Mouse (Mus musculus): ENCODE measurements around the gene Cercam. TPM values are rescaled to one million over a fixed set of nuclear protein-coding genes. Genes with fewer than 3 reads are reported as not detected.
A peak's percentile ranks its signal among the peaks of the same experiment; 100 is the strongest.
"Not testable (repeated sequence)": the region's sequence is repeated elsewhere in the genome, so short reads cannot be mapped to it uniquely, and the experiment has no call there.

Cercam gene
- polyA plus RNA-seq, 1 experiment from 2014 or later, result 20.1 TPM

GRCm38 (mm10) chr2:29889991-29890833 lies 21.2 kb downstream of the Cercam start:
- peaks cover 29% of the 10 kb centered on the region for H3K36me3 ChIP-seq (ENCODE audit: insufficient read depth, low read length)
- H3K4me2 ChIP-seq (replicated peaks; ENCODE audit: low read depth, low read length), result peak overlapping the region; percentile 93
- H3K9ac ChIP-seq (replicated peaks; ENCODE audit: low read length), result peak overlapping the region; percentile 94
- no peaks in the 10 kb centered on the region for H3K9me3 ChIP-seq (ENCODE audit: low read length)
- ATAC-seq (ENCODE audit: low FRiP score, low TSS enrichment), result peak; percentile 95
- peaks cover 14% of the 10 kb centered on the region for H3K4me1 ChIP-seq (ENCODE audit: insufficient read depth, low read length)
- peak overlapping the region; percentile 94 for H3K27ac ChIP-seq (ENCODE audit: low read length)
- under 1% methylated on average over 59 of the region's 61 CpGs for WGBS
- H3K27me3 ChIP-seq (ENCODE audit: insufficient read depth, low read length), result no peaks in the 10 kb centered on the region
- H3K4me3 ChIP-seq (ENCODE audit: low read length), result peak overlapping the region; percentile 100

GRCm38 (mm10) chr2:29891773-29892172 lies 22.8 kb downstream of the Cercam start:
- WGBS, result 96% methylated on average over 6 of the region's 6 CpGs
- no peak overlapping the region for H3K4me3 ChIP-seq (ENCODE audit: low read length)
- peaks cover 41% of the 10 kb centered on the region for H3K36me3 ChIP-seq (ENCODE audit: insufficient read depth, low read length)
- H3K27me3 ChIP-seq (ENCODE audit: insufficient read depth, low read length), result no peaks in the 10 kb centered on the region
- no peak overlapping the region for H3K27ac ChIP-seq (ENCODE audit: low read length)
- ATAC-seq (ENCODE audit: low FRiP score, low TSS enrichment), result no peak
- no peak overlapping the region for H3K9ac ChIP-seq (replicated peaks; ENCODE audit: low read length)
- peaks cover 14% of the 10 kb centered on the region for H3K4me1 ChIP-seq (ENCODE audit: insufficient read depth, low read length)
- H3K9me3 ChIP-seq (ENCODE audit: low read length), result no peaks in the 10 kb centered on the region
- no peak overlapping the region for H3K4me2 ChIP-seq (replicated peaks; ENCODE audit: low read depth, low read length)

GRCm38 (mm10) chr2:29896071-29896470 lies 27.1 kb downstream of the Cercam start:
- Histone ChIP-seq H3K9me3 (ENCODE audit: low read length) (no peaks in the 10 kb centered on the region), H3K4me3 (ENCODE audit: low read length) (no peak overlapping the region), H3K4me2 (replicated peaks; ENCODE audit: low read depth, low read length) (no peak overlapping the region), H3K27me3 (ENCODE audit: insufficient read depth, low read length) (no peaks in the 10 kb centered on the region), H3K4me1 (ENCODE audit: insufficient read depth, low read length) (peaks cover 4% of the 10 kb centered on the region), H3K9ac (replicated peaks; ENCODE audit: low read length) (no peak overlapping the region), H3K36me3 (ENCODE audit: insufficient read depth, low read length) (peaks cover 79% of the 10 kb centered on the region), H3K27ac (ENCODE audit: low read length) (no peak overlapping the region)
- ATAC-seq (ENCODE audit: low FRiP score, low TSS enrichment), result no peak
- WGBS, result 96% methylated on average over 1 of the region's 1 CpGs

GRCm38 (mm10) chr2:29897366-29897765 lies 28.4 kb downstream of the Cercam start:
- H3K27me3 ChIP-seq (ENCODE audit: insufficient read depth, low read length), result no peaks in the 10 kb centered on the region
- ATAC-seq (ENCODE audit: low FRiP score, low TSS enrichment), result no peak
- peaks cover 88% of the 10 kb centered on the region for H3K36me3 ChIP-seq (ENCODE audit: insufficient read depth, low read length)
- WGBS, result 78% methylated on average over 2 of the region's 2 CpGs
- H3K27ac ChIP-seq (ENCODE audit: low read length), result no peak overlapping the region
- no peak overlapping the region for H3K9ac ChIP-seq (replicated peaks; ENCODE audit: low read length)
- H3K4me2 ChIP-seq (replicated peaks; ENCODE audit: low read depth, low read length), result no peak overlapping the region
- H3K4me3 ChIP-seq (ENCODE audit: low read length), result no peak overlapping the region
- H3K9me3 ChIP-seq (ENCODE audit: low read length), result no peaks in the 10 kb centered on the region
- no peaks in the 10 kb centered on the region for H3K4me1 ChIP-seq (ENCODE audit: insufficient read depth, low read length)

GRCm38 (mm10) chr2:29898081-29898480 lies 29.1 kb downstream of the Cercam start:
- Histone ChIP-seq H3K27ac (ENCODE audit: low read length) (no peak overlapping the region), H3K4me2 (replicated peaks; ENCODE audit: low read depth, low read length) (no peak overlapping the region), H3K4me1 (ENCODE audit: insufficient read depth, low read length) (no peaks in the 10 kb centered on the region), H3K36me3 (ENCODE audit: insufficient read depth, low read length) (peaks cover 89% of the 10 kb centered on the region), H3K9me3 (ENCODE audit: low read length) (no peaks in the 10 kb centered on the region), H3K27me3 (ENCODE audit: insufficient read depth, low read length) (no peaks in the 10 kb centered on the region), H3K9ac (replicated peaks; ENCODE audit: low read length) (no peak overlapping the region), H3K4me3 (ENCODE audit: low read length) (no peak overlapping the region)
- WGBS, result 93% methylated on average over 1 of the region's 1 CpGs
- ATAC-seq (ENCODE audit: low FRiP score, low TSS enrichment), result no peak

- H3K27me3 ChIP-seq (ENCODE audit: insufficient read depth, low read length), result no peaks in the 10 kb centered on the region
- ATAC-seq (ENCODE audit: low FRiP score, low TSS enrichment), result no peak
- H3K36me3 ChIP-seq (ENCODE audit: insufficient read depth, low read length), result peaks cover 89% of the 10 kb centered on the region
- no peak overlapping the region for H3K4me2 ChIP-seq (replicated peaks; ENCODE audit: low read depth, low read length)
- WGBS, result 93% methylated on average over 10 of the region's 10 CpGs
- no peaks in the 10 kb centered on the region for H3K9me3 ChIP-seq (ENCODE audit: low read length)
- H3K9ac ChIP-seq (replicated peaks; ENCODE audit: low read length), result no peak overlapping the region
- H3K4me1 ChIP-seq (ENCODE audit: insufficient read depth, low read length), result no peaks in the 10 kb centered on the region
- H3K4me3 ChIP-seq (ENCODE audit: low read length), result no peak overlapping the region
- no peak overlapping the region for H3K27ac ChIP-seq (ENCODE audit: low read length)
Observed at GRCm38 (mm10) chr2:29902194-29902593, 33.2 kb downstream of the Cercam start.

- not testable (repeated sequence) for H3K9ac ChIP-seq (replicated peaks; ENCODE audit: low read length); ATAC-seq (ENCODE audit: low FRiP score, low TSS enrichment); H3K9me3 ChIP-seq (ENCODE audit: low read length); H3K4me1 ChIP-seq (ENCODE audit: insufficient read depth, low read length); H3K4me2 ChIP-seq (replicated peaks; ENCODE audit: low read depth, low read length); H3K27me3 ChIP-seq (ENCODE audit: insufficient read depth, low read length); H3K4me3 ChIP-seq (ENCODE audit: low read length); H3K27ac ChIP-seq (ENCODE audit: low read length)
- H3K36me3 ChIP-seq (ENCODE audit: insufficient read depth, low read length), result peaks cover 59% of the 10 kb centered on the region
- 98% methylated on average over 2 of the region's 2 CpGs for WGBS
Observed at GRCm38 (mm10) chr2:29908171-29908570, 39.2 kb downstream of the Cercam start.

- Histone ChIP-seq H3K9me3 (ENCODE audit: low read length) (no peaks in the 10 kb centered on the region), H3K4me2 (replicated peaks; ENCODE audit: low read depth, low read length) (no peak overlapping the region), H3K9ac (replicated peaks; ENCODE audit: low read length) (no peak overlapping the region), H3K27me3 (ENCODE audit: insufficient read depth, low read length) (no peaks in the 10 kb centered on the region), H3K4me1 (ENCODE audit: insufficient read depth, low read length) (no peaks in the 10 kb centered on the region), H3K36me3 (ENCODE audit: insufficient read depth, low read length) (peaks cover 53% of the 10 kb centered on the region), H3K4me3 (ENCODE audit: low read length) (no peak overlapping the region), H3K27ac (ENCODE audit: low read length) (no peak overlapping the region)
- no peak for ATAC-seq (ENCODE audit: low FRiP score, low TSS enrichment)
- WGBS, result 94% methylated on average over 2 of the region's 2 CpGs
Observed at GRCm38 (mm10) chr2:29910042-29910441, 41.1 kb downstream of the Cercam start.

GRCm38 (mm10) chr2:29917621-29918020 lies 48.7 kb downstream of the Cercam start:
- Histone ChIP-seq H3K4me2 (replicated peaks; ENCODE audit: low read depth, low read length) (no peak overlapping the region), H3K4me1 (ENCODE audit: insufficient read depth, low read length) (0 out of 2 replicates have a peak, but pooled peaks cover 4% of the 10 kb centered on the region)

GRCm38 (mm10) chr2:29922011-29922410 lies 53.0 kb downstream of the Cercam start:
- Histone ChIP-seq H3K27ac (ENCODE audit: low read length) (no peak overlapping the region), H3K27me3 (ENCODE audit: insufficient read depth, low read length) (no peaks in the 10 kb centered on the region), H3K4me2 (replicated peaks; ENCODE audit: low read depth, low read length) (no peak overlapping the region), H3K9ac (replicated peaks; ENCODE audit: low read length) (no peak overlapping the region), H3K9me3 (ENCODE audit: low read length) (no peaks in the 10 kb centered on the region), H3K4me1 (ENCODE audit: insufficient read depth, low read length) (0 out of 2 replicates have a peak, but pooled peaks cover 4% of the 10 kb centered on the region), H3K4me3 (ENCODE audit: low read length) (no peak overlapping the region), H3K36me3 (ENCODE audit: insufficient read depth, low read length) (peaks cover 65% of the 10 kb centered on the region)
- ATAC-seq (ENCODE audit: low FRiP score, low TSS enrichment), result no peak
- WGBS, result 24% methylated on average over 11 of the region's 11 CpGs

More at GRCm38 (mm10) chr2:29917621-29918020, 48.7 kb downstream of the Cercam start:
- H3K4me3 ChIP-seq (ENCODE audit: low read length), result no peak overlapping the region
- peaks cover 56% of the 10 kb centered on the region for H3K36me3 ChIP-seq (ENCODE audit: insufficient read depth, low read length)
- no peaks in the 10 kb centered on the region for H3K9me3 ChIP-seq (ENCODE audit: low read length)
- no peak overlapping the region for H3K27ac ChIP-seq (ENCODE audit: low read length)
- WGBS, result 88% methylated on average over 11 of the region's 11 CpGs
- ATAC-seq (ENCODE audit: low FRiP score, low TSS enrichment), result no peak
- no peak overlapping the region for H3K9ac ChIP-seq (replicated peaks; ENCODE audit: low read length)
- no peaks in the 10 kb centered on the region for H3K27me3 ChIP-seq (ENCODE audit: insufficient read depth, low read length)

Data from kidney, embryonic 16.5 days (tissue).